Mouse (Mus musculus): Measurements from ENCODE around the gene Bzw1.

The Bzw1 gene

DNA sequence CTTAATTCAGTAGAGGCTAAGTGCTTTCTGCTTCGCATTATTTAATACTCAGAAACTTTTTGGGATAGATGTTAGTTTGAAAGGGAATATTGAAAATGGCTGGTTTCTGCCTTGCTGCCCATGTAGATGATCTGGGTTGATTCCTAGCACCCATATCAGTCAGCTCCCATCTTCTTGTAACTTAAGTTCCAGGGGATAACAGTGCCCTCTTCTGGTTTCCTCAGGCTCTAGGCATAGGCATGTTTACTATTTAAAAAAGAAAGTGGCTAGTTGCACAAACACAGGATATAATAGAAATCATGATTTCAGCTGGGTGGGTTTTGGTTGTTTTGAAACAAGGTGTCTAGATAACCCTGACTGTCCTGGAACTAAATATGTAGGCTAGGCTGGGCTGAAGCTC is 3.5 kb downstream of the Bzw1 start:
- DNase-seq (ENCODE audit: low read depth), result no peak

DNA sequence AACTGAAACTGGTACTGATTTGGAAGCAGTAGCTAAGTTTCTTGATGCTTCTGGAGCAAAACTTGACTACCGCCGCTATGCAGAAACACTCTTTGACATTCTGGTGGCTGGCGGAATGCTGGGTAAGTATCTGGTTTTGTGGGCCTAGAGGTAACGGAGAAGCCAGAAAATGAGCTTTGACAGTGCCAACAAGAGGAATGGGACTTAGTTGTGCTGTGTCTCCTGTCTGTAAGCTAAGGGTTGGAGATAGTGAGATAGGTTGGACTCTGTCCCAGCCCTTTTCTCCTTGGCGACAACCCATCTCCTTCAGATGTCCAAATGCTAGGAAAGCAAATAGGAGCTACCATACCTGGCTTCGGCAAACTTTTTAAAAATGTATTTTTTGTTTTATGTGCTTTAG is 5.0 kb downstream of the Bzw1 start:
- no peak for DNase-seq (ENCODE audit: low read depth)

DNA sequence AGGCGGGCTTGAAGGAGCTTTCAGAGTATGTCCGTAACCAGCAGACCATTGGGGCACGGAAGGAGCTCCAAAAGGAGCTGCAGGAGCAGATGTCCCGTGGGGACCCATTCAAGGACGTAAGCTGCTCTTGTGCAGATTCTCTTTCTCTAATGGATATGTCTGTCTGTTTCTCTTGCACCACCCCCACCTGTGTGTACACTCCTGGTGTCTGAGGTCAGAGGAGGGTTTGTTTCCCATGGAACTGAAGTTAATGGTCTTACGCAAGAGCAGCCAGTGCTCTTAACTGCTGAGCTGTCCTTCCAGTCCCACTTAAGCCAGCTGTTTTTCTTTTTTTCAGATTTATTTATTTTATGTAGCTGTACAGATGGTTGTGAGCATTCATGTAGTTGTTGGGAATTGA is 8.7 kb downstream of the Bzw1 start:
- DNase-seq (ENCODE audit: low read depth), result no peak

DNA sequence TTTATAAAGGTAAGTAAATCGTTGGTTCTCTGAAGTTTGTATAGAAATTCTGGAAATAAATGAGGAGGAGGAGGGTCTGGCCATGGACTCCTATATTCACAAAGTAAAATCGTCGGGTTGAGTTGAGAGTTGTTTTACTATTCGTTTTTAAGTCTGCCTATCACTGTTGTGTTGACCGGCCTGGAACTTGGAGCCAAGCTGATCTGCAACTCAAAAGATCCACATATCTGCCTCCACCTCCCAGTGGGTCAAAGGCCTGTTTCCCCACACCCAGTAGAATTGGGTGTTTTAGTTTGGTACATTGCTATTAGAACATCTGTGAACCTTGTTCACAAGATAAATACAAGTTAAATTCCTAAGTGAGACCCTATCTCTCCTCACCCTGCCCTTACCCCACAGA is 11.0 kb downstream of the Bzw1 start:
- DNase-seq (ENCODE audit: low read depth), result no peak

GRCm38 (mm10) chr1:58407321-58407720 is 14.6 kb downstream of the Bzw1 start:
- DNase-seq (ENCODE audit: low read depth), result no peak

- DNase-seq (ENCODE audit: low read depth), result no peak
Measured at GRCm38 (mm10) chr1:58408141-58408540, 15.4 kb downstream of the Bzw1 start.

- no peak for DNase-seq (ENCODE audit: low read depth)
Measured at GRCm38 (mm10) chr1:58409553-58410197, 17.0 kb downstream of the Bzw1 start.

DNA sequence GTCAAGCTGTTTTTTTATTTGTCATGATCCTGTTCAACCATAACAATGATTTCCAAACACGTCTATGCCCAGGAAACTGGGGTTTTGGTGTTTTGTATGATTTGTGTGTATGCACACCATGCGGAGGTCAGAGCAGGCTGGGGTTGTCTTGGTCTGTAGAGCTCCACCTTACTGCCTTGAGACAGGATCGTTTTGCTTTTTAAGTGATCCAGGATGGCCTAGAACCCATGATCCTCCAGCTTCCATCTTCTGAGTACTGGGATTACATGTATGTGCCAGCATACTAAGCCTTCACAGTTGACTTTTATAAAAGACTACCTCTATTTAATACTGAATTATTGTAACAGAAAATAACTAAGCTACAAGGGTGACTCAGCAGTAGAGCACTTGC is 17.5 kb downstream of the Bzw1 start:
- no peak for DNase-seq (ENCODE audit: low read depth)

GRCm38 (mm10) chr1:58410776-58411175 is 18.1 kb downstream of the Bzw1 start:
- no peak for DNase-seq (ENCODE audit: low read depth)

DNA sequence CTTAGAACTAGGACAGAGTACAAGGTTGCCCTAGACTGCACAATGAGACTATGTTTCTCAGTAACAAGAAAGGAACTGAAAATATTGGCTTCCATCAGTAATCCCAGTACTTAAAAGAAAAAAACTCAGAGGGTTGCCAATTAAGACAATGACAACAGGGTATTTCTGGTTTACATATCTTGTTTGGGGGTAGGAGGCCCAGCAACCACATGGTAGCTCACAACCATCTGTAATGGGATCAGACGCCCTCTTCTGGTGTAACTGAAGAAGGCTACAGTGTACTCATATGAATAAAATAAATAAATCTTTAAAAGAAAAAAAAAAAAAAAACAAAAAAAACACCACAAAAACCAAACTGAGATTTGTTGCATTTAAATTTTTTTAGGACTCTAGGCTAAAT is 22.7 kb downstream of the Bzw1 start:
- DNase-seq (ENCODE audit: low read depth), result no peak

DNA sequence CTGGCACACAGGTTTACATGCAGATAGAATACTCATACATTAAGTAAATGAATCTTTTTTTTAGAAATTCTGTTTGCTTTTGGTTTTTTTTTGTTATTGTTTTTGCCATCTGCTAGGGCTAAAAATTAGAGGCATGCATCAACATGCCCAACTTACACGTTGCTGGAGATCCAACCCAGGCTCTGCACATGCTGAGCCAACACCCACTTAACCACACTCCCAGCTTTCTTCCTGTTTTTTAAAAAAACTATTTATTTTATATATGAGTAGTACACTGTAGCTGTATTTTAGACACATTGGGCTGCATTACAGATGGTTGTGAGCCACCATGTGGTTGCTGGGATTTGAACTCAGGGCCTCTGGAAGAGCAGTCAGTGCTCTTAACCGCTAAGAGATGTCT is 23.4 kb downstream of the Bzw1 start:
- DNase-seq (ENCODE audit: low read depth), result no peak

DNA sequence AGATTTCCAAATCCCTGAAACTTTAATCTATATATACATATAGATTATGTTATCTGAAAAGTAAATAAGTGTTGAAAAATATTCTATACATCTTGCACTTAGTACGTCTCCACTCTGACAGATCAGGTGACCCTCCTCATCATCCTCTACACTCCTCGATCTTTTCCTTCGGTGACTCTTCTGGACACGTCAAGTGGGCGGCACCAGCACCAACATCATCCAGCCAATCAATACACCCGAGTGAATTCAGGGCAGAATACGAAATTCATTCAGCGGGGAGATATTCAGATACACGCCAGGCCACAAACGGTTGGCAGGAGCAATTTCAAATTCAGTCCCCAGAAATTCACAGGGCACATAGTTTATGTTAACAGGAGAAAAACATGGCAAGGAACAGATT is 27.3 kb downstream of the Bzw1 start:
- DNase-seq (ENCODE audit: low read depth), result no peak

DNA sequence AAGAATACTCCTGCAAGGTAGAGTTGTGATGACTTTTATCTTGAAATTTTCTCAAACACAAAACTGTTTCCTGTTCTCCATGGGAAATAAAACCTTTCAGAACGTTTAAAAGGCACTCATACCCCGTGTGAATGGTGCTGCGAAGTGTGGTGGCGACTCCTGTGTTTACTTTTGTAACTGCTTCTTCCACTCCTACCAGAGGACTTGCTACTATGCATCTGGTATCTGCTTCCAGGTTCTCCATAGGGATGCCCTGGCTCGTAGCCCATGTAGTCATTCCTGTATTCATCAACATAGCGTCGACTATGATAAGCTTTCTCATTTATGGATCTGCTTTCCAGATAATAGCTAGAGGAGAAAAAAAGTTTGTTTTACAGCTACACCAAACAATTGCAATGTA is 28.3 kb downstream of the Bzw1 start:
- DNase-seq (ENCODE audit: low read depth), result no peak

- no peak for DNase-seq (ENCODE audit: low read depth)
Measured at GRCm38 (mm10) chr1:58422879-58423278, 30.2 kb downstream of the Bzw1 start.

DNA sequence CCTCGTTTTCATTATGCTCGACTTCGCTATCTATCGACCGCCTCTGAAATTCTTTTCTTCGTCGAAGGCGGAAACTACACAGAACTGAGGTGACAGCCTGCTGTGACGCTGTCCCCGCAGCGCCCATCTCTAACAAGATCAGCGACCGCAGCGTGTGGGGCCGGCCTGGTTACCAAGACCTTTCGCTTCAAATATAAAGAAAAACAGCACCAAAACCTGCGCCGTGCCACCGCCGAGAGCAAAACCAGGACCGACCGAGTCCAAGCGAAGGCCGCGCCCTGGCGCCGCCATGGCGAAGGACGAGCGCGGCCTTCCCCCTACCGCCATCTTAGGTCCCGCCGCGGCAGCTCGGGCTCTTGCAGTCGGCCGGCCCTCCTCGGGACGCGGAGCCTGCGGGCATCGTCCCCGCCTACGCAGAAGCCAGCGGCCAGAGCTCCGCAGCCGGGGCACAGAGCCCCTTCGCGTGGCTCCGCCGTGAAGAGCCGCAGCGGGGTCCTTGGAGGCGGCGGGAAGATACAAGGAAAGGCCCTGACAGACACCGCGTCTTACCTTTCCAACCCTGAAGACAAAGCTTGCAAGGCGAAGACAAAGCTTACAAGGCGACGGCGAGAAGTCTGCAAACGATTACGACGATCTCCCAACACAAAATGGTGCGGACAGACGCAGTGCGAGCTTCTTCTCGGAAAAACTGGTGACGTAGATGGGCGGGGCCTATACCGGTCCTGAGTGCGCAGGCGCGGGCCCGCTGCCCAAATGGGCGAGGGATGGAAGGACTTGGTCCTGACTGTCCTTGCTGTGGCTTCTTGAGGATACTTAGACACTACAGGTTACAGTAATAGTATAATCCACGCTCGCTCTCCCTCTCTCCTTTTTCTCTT is 30.9 kb downstream of the Bzw1 start, which contains the start of gene Clk1:
Clk1 (minus strand) TSS at position 696 of the 878 bp plus-strand sequence.
- peak; percentile 88 for DNase-seq (ENCODE audit: low read depth)

DNA sequence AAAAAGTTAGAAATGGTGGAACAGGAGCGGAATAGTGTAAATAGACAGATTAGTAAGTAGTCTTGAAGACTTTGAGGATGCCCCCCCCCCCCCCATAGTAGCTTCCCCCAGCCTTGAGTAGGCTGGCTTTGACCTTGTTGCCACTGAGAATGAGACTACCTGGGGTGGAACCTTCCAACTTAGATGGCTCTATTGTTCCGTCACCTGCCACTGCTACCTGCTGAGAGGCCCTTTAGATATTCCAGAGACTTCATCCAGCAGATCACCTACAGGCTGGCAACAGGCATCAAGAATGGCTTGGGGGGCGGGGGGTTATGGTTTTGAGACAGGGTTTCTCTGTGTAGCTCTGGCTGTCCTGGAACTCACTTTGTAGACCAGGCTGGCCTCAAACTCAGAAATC is 31.9 kb downstream of the Bzw1 start:
- DNase-seq (ENCODE audit: low read depth), result no peak

DNA sequence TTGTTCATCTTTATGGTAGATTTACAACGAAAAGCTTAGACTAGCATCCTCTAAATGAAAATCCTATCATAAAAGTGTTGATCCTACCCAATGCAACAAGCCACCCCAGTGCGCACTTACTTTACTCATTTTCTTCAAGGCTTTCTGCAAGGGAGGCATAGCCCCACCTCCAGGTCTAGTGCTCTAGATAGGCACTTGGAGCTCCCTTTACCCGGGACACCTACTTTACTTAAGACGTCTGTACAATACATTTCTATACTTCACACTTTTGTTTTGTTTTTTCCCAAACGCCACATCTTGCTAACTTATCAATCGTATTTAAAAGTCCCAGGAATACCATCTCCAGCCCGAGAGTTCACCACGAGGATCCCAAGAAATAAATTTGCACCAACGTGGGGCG is 52.0 kb downstream of the Bzw1 start:
- DNase-seq (ENCODE audit: low read depth), result no peak

- DNase-seq (ENCODE audit: low read depth), result peak; percentile 82
Measured at GRCm38 (mm10) chr1:58445143-58445722, 52.5 kb downstream of the Bzw1 start, which contains the start of the genes Nif3l1 and Ppil3. Gene Nif3l1 (plus strand): TSS chr1:58445151. Gene Ppil3 (minus strand): TSS chr1:58445486.

DNA sequence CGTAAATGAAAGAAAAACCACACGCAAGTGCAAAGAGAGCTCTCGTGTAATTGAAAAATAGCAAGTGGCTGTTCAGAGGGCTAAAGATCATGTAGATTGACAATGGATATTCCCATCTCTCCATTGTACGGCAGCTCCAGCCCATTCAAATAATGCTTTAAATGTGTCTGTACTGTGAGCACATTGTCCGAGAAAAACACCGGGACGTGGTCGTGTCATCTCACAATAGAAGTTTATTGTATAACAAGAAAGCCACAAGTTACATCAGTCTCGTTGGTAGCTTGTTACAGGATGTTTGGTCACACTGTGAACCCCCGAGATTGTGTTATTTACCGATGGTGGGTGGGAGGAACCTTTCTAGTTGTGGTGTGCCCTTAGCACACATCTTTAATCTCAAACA is 53.2 kb downstream of the Bzw1 start:
- no peak for DNase-seq (ENCODE audit: low read depth)

GRCm38 (mm10) chr1:58447766-58448165 is 55.1 kb downstream of the Bzw1 start:
- no peak for DNase-seq (ENCODE audit: low read depth)

DNA sequence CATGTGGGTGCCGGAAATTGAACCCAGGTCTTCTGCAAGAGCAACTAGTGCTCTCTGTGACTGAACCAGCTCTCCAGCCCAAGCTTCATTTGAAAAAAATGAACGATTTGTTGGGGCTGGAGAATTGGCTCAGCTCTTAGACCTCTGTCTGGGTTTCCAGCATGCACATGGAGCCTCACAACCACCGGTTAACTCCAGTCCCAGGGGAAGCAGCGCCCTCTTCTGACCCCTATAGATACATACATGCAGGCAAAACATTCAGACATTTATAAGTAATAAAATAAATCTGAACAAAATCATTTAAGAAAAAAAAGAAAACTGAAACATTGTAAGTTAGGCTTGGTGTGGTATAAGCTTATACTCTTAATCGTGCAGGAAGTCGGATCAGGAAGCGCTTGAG is 55.7 kb downstream of the Bzw1 start:
- DNase-seq (ENCODE audit: low read depth), result no peak

DNA sequence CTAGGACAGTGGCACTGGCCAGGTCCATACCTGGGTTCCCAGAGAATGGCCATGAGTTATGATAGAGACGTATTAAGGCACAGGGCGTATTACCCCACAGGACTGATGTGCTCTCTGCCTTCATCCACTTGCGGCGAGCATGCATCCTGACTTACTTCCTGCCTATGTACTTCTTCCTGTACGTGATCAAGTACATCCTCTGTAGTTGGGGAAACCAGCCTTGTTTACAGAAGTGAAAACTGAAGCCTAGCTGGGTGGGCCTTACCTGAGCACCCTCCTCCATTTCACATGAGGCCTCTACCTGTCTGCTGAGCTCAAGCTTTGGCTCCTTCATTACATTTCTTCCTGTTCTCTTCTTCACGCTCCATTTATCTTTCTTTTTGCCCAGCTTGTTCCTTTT is 61.6 kb downstream of the Bzw1 start:
- no peak for DNase-seq (ENCODE audit: low read depth)

All from fibroblast of lung, adult 2 months (primary cell).